Mouse (Mus musculus) v-Abl transformed pro-B cells (cell line): ENCODE data around the gene Galr2.
"Not testable (repeated sequence)": the region's sequence is repeated elsewhere in the genome, so short reads cannot be mapped to it uniquely, and the experiment has no call there.

Experiments
- in situ Hi-C, 2 experiments: fragments of 400-800 bp; cut with MboI; formaldehyde crosslinking; loops; one replicate each; pipeline ENCODE4 v1.15.1; 2025; ENCODE audit not compliant: unreplicated experiment in 2 of 2

The Galr2 gene

DNA sequence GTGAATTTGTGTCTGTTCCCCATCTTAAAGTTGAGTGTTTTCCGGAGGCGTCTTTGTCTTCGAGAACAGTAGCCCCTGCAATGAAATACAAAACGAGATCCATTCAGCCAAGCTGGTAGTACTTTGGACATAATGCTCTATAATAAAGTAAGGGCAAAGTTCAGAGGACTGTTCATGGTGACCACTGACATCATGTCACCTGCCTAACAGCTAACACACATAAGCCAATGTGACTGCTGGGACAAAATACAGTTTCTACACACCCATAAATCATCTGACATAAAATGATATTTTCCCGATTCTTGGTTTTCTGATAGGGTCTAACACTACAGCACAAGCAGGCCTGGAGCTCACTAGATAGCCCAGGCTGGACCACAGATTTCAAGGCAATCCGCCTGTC, 12.4 kb upstream of the Galr2 start:
- in situ Hi-C loops = no loop called here

- in situ Hi-C loops = no loop called here
These were observed 11.2 kb upstream of the Galr2 start for GRCm38 (mm10) chr11:116269560-116269959.

DNA sequence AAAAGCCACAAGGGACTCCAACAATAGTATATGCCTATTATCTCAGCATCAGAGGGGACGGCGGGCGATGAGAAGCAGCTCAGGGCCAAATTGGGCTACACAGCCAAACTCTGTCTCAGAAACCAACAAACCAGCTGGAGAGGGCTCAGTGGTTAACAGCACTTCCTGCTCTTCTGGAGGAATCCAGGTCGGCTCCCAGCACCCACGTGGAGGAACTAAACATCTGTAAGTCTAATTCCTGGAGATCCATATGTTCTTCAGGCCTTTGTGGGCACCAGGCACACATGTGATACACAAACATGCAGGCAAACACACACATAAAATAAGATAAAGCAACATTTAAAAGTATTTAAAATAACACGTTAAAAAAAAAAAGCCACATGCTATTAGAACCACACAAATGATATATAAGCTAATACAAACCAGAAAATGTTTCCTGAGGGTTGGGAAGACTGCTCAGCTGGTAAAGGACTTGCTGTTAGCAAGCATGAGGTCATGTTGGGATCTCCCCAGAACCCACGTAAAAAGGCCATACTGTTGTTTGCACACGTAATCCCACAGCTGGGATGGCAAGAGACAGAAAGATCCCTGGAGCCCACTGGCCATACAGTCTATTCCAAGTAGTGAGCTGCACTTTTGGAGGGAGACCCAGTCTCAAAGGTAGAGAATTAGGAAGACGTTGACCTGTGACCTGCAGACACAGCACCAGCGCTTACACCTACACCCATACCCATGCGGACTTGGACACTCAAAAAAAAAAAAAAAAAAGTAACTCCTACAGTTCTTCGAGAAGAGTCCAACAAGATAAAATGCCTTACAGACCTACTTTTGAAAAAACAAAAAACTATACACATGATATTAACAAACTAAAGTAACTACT, 7.9 kb upstream of the Galr2 start:
- in situ Hi-C loops = no loop called here

DNA sequence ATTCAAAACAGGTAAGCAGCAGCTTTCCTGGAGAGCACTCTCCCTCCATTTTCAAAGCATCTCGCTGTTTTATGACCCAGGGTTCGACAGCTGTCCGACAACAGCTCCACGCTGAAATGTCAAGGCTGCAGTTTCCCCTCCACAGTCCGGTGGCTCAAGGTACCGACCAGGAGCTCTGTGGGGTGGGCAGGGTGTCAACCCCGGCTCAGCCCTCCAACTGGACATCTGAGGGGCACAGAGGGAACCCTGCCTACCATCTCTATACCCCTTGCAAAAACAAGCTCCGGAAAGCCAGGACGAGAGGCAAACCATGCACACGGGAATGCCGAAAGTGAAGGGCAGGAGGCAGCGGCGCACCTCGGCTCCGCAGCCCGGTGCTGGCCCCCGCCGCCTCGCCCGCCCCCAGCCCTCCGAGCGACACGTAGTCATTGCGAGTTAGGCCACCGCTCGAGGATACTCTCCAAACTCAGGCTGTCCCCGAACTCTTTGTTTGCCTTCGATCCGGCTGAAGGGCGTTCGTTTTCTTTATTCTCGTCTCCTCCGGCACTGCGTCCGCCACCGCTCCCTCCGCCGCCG, 7.2 kb upstream of the Galr2 start:
- in situ Hi-C loops = no loop called here

DNA sequence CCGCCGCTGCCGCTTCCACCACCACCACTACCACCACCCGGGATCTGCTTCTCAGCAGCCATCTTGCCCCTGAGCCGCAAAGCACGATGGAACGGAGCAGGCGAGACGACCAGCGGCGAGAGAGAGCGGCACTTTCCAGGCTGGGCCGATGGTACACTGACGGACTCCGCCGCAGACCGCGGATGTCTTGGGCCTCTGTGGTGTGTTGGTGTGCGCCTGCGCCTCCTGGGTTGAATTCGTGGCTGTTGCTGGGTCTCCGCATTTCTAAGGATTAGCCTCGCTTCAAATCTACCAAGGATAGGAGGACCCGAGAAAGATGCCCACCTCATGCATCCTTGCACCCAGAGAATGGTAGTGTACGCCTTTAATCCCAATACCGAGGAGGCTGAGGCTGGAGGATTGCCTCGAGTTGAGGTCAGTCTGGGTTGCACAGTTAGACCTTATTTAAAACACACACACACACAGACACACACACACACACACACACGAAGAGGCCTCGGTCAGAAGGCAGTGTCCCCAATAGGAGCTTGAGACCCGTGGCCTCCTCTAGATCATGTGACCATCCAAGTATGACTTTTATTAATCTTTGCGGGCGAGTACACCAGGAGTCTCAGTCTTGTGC, 6.6 kb upstream of the Galr2 start, which contains the start of gene Srp68:
TSS of gene Srp68 (minus strand) at position 173 of the 622 bp plus-strand sequence.
- in situ Hi-C loops = no loop called here

DNA sequence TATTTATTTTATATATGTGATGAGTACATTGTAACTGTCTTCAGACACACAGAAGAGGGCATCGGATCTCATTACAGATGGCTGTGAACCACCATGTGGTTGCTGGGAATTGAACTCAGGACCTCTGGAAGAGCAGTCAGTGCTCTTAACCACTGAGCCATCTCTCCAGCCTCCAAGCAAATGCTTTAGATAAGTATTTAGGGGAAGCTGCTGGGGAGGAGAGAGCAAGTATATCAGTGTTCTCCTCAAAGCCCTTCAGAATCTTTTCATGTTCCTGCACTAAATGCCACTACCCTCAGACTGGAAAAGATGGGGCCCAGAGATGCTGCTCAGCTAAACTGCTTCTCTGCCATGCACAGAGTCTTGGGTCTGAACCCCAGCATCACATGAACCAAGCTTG, 3.6 kb upstream of the Galr2 start:
- in situ Hi-C loops = not testable (repeated sequence)

DNA sequence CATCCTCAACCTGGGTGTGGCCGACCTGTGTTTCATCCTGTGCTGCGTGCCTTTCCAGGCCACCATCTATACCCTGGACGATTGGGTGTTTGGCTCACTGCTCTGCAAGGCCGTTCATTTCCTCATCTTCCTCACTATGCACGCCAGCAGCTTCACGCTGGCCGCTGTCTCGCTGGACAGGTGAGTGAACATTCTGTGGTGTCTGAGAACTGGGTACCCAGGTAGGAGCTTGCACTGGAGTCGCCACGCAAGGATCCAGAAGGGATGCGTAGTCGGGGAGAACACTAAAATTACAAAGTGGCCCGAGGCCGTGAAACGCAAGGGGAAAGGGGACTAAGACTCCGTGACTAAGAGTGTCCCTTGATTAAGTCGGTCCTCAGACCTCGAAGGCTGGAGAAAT, 932 bp downstream of the Galr2 start:
- in situ Hi-C loops = no loop called here

GRCm38 (mm10) chr11:116282089-116282488, 1.4 kb downstream of the Galr2 start:
- in situ Hi-C loops = no loop called here

DNA sequence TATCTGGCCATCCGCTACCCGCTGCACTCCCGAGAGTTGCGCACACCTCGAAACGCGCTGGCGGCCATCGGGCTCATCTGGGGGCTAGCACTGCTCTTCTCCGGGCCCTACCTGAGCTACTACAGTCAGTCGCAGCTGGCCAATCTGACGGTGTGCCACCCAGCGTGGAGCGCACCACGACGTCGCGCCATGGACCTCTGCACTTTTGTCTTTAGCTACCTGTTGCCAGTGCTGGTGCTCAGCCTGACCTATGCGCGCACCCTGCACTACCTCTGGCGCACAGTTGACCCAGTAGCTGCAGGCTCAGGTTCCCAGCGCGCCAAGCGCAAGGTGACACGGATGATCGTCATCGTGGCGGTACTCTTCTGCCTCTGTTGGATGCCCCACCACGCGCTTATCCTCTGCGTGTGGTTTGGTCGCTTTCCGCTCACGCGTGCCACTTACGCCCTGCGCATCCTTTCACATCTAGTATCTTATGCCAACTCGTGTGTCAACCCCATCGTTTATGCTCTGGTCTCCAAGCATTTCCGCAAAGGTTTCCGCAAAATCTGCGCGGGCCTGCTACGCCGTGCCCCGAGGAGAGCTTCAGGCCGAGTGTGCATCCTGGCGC, 2.3 kb downstream of the Galr2 start:
- in situ Hi-C loops = no loop called here

DNA sequence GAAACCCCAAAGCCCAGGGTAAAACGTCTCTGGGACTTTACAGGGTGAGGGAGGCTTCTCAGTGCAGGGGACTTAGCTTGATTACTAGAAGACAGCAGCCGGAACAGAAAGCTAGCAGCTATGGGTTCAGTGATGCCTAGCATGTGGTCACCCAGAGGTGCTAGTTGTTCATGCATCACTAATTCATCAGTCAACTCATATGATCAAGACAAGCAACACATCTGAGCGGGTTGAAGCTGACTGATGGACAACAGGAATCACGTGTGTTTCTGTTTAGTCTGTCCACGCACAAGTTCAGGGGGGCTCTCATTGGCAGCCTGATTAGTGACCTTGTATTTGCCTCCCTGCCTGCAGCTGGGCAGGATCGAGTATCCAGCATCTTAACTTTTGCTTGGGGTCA, 3.2 kb downstream of the Galr2 start:
- in situ Hi-C loops = no loop called here

- in situ Hi-C loops = loop anchor here in 1 of 2 experiments (5.0 kb wide), 1 partner anchor 33 kb away; no protein-coding TSS in a partner anchor
These were observed 5.0 kb downstream of the Galr2 start for GRCm38 (mm10) chr11:116285770-116286191.

DNA sequence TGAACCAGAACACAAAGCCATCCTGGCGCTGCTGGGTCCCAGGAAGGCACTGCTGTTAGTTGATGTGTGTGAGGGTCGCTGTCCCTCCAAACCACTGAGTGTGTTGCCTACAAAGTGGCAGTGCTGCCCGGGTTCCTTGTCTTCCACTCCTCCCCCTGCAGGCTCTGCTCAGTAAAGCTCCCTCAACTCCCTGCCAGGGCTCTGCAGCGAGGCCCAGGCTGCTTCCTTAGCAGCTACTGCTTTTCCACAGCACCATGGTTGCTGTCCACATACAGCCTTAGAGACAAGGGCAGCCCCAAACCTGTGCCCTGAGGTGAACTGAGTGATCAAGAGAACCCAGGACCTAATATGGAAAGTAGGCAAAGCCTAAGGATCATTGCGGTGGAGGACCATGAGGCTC, 6.6 kb downstream of the Galr2 start:
- in situ Hi-C loops = loop anchor here in 1 of 2 experiments (5.0 kb wide), 1 partner anchor 35 kb away; no protein-coding TSS in a partner anchor

DNA sequence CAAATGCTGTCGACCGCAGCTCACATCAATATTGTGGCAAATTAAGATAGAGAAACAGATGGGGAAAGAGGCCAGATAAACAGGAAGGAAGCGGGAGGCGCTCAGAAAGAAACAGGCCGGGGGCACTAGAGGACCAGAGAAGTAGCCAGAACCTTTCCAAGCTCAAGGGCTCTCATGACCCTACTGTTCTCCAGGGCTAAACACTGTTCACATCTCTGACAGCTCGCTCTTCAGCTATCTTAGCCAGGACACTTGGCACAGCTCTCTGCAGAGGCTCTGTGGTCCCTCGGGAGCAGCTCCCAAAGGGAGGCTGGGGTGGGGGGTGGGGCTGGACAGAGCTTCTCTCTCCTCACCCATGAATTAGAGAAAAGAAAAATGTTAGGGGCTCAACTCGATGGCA, 9.8 kb downstream of the Galr2 start:
- in situ Hi-C loops = no loop called here

DNA sequence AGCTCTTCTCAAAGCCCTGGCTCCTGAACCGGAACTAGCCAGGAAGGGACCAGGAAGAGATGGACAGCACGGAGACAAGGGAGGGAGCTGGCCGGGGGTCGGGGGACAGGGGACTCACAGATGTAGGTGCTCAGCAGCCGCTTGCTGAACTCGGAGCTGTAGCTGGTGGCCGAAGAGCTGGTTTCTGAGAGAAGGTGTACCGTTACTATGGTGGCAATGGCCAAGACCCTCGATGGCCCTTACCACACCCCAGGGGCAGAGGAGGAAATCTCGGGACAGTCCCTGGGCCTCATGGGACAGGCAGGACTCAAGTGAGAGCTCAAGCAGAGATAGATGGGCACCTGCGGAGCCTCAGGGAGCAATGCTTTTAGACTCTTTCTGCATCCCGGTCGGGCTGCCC, 11.7 kb downstream of the Galr2 start:
- in situ Hi-C loops = no loop called here

- in situ Hi-C loops = no loop called here
These were observed 12.9 kb downstream of the Galr2 start for GRCm38 (mm10) chr11:116293538-116294137.

DNA sequence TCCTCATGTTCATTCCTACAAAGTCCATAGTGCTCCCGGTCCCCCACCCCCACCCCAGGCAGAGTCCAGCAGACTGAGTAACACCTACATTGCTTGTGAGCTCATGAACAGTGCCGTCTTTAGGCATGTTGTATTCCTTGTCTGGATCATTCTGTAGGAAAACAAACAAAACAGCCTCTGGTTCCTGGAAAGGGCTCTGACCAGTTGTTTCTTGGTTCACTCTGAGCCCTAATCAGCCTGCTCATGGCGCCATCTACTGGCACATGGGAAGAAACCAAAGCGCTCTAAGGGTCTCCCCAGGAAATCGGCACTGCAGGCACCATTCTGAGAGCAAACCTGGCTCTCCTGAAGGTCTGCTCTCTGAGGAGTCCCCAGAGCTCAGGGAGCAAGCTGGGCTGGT, 13.6 kb downstream of the Galr2 start:
- in situ Hi-C loops = no loop called here

GRCm38 (mm10) chr11:116296191-116296734, 15.5 kb downstream of the Galr2 start:
- in situ Hi-C loops = loop anchor here (5.0 kb wide), 1 partner anchor 74 kb away; no protein-coding TSS in a partner anchor

DNA sequence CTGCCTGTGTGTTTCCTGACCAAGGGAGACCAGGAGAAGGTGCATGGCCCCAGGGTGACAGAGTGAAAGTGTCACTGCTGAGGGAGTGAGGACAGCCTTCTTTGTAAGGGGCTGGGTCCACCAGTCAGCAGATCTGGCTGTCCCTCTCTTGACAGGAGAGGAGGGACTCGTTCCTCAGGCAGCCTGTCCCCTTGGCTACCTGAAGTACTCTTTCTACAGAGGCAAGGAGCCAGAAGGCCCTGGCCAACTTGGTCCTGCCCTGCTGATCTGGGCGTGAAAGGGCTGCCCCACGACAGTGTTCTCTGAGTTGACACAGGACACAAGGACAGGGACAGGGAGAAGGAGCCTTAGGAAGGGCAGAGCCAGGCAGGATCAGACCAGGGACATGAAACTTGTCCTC, 16.3 kb downstream of the Galr2 start:
- in situ Hi-C loops = loop anchor here (5.0 kb wide), 1 partner anchor 75 kb away; no protein-coding TSS in a partner anchor

GRCm38 (mm10) chr11:116298221-116298620, 17.5 kb downstream of the Galr2 start:
- in situ Hi-C loops = loop anchor here (5.0 kb wide), 1 partner anchor 76 kb away; no protein-coding TSS in a partner anchor

- in situ Hi-C loops = loop anchor here (5.0 kb wide), 1 partner anchor 76 kb away; no protein-coding TSS in a partner anchor
These were observed 17.9 kb downstream of the Galr2 start for GRCm38 (mm10) chr11:116298621-116299020.
